Mouse (Mus musculus): ENCODE measurements around the gene Olfr1508. TPM values are rescaled to one million over a fixed set of nuclear protein-coding genes. Genes with fewer than 3 reads are reported as not detected.
"Not testable (repeated sequence)": the region's sequence is repeated elsewhere in the genome, so short reads cannot be mapped to it uniquely, and the experiment has no call there.

Olfr1508 gene
- total RNA-seq (2021): not detected
- long read RNA-seq, experiment 1: 0 reads
- long read RNA-seq, experiment 2: 0 reads

DNA sequence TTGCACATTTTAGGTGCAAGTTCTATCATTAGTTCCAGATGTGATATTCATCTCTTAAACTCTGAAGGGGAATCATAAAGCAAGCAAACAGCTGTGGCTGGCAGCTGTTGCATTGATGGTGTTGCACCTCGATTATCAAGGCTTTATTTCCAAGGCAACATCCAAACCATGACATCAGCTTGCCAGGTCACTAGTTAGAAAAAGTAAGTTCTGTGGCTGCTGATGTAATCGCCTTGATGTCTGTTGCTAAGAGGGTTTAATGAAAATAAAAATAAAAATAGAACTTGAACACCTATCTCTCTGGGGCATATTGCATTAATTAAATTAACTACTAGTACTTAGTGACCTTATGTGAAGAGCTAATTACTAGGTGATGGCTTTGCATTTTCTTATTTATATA, at the start of gene Olfr1508:
Gene Olfr1508 (minus strand): TSS at position 101 of the 400 bp plus-strand sequence.
- no peak for DNase-seq (ENCODE audit: low spot score)

DNA sequence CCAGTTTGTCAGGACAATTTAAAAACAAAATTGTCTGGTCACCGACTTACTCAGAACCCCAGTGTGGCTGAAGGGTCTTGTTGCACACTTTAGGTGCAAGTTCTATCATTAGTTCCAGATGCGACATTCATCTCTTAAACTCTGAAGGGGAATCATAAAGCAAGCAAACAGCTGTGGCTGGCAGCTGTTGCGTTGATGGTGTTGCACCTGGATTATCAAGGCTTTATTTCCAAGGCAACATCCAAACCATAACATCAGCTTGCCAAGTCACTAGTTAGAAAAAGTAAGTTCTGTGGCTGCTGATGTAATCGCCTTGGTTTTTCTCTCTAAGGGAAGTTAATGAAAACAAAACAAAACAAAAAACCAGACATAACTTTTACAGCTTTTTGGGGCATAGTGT, 28.2 kb upstream of the Olfr1508 start, which contains the start of gene Olfr1507:
Gene Olfr1507 (minus strand): TSS at position 234 of the 400 bp plus-strand sequence.
- no peak for DNase-seq (ENCODE audit: low spot score)

GRCm38 (mm10) chr14:52465738-52466137, 1.6 kb downstream of the Olfr1508 start:
- no peak for DNase-seq (ENCODE audit: low spot score)

DNA sequence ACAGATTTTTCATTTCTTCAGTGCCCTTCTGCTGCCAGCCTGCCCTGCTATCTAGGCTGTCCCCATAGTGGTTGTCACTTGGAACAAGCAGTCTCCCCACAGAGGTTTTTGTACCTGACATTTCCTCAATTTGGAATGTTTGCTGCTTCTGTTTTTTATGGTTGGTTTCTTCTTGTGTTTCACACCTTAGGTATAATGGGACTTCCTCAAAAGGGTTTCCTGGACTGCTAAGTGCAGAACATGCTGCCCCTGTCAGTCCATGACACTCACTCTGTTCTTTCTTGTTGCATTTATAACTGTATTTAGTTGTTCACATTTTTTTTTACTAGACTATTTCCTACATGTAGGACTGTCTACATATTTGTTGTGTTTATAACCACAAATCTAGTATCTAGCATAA, 5.4 kb downstream of the Olfr1508 start:
- no peak for DNase-seq (ENCODE audit: low spot score)

- no peak for DNase-seq (ENCODE audit: low spot score)
Measured at GRCm38 (mm10) chr14:52451138-52451537, 16.2 kb downstream of the Olfr1508 start.

GRCm38 (mm10) chr14:52442690-52443089, 24.6 kb downstream of the Olfr1508 start, which contains the start of gene Olfr1509:
Gene Olfr1509, plus strand, starts transcription at chr14:52442990.
- no peak for DNase-seq (ENCODE audit: low spot score)

- DNase-seq (ENCODE audit: low spot score): no peak
Measured at GRCm38 (mm10) chr14:52427686-52428085, 39.6 kb downstream of the Olfr1508 start.

DNA sequence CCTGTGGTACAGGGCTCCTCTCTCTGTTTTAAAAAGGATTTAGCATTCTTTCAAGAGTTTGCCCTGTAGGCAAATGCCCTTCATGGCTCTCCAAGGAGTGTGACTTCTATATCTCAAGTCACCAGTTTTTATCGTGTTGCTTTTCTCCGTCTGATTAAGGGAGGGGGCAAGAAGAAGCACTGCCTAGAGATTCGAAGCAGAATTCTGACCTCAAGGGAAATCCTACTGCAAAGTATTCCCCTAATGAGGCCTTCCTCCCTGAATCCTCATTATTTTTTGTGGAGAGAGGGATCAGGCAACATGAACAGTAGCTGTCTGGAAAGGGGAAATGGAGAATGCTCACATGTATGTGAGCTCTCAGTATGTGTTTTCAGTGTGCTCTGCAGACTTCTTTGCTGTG, 53.0 kb downstream of the Olfr1508 start, which contains the start of gene Olfr1510:
Gene Olfr1510 (minus strand): TSS at position 101 of the 400 bp plus-strand sequence.
- DNase-seq (ENCODE audit: low spot score): no peak

GRCm38 (mm10) chr14:52410142-52410919, 57.0 kb downstream of the Olfr1508 start:
- DNase-seq (ENCODE audit: low spot score): not testable (repeated sequence)

Other genes starting within 250 kb of the Olfr1508 start
- gene Chd8, start 209.7 kb downstream of the Olfr1508 start, total RNA-seq (2021): 10 to 100 TPM; 26.9 to 29.6 TPM
- gene Tox4, start 188.3 kb downstream of the Olfr1508 start, total RNA-seq (2021): 10 to 100 TPM; 48.6 to 51.3 TPM
- 1 to 10 TPM; 2.3 TPM for gene Rab2b, start 187.9 kb downstream of the Olfr1508 start, total RNA-seq (2021)
- 10 to 100 TPM; 16.6 to 17.1 TPM for gene Mettl3, start 162.4 kb downstream of the Olfr1508 start, total RNA-seq (2021)
- under 1 TPM; 0.39 to 0.57 TPM for gene Sall2, start 138.7 kb downstream of the Olfr1508 start, total RNA-seq (2021)
- gene Olfr1513, start 111.1 kb downstream of the Olfr1508 start, total RNA-seq (2021): not detected
- gene Olfr1512, start 88.3 kb downstream of the Olfr1508 start, total RNA-seq (2021): not detected
- gene Olfr1511, start 70.1 kb downstream of the Olfr1508 start, total RNA-seq (2021): not detected
- gene Olfr1510, start 53.1 kb downstream of the Olfr1508 start, total RNA-seq (2021): not detected
- gene Olfr1509, start 24.5 kb downstream of the Olfr1508 start, total RNA-seq (2021): not detected
- not detected for gene Olfr1507, start 28.3 kb upstream of the Olfr1508 start, total RNA-seq (2021)

All from gastrocnemius, adult 18-20 months (tissue).